Mouse (Mus musculus) T-cell, adult 2 months (primary cell): ENCODE measurements around the gene Dirc2.

Experiments used
- DNase-seq: peaks from one replicate; pipeline ENCODE4 v3.0.0; 2022; ENCODE audit warnings: low spot score

The Dirc2 gene

DNA sequence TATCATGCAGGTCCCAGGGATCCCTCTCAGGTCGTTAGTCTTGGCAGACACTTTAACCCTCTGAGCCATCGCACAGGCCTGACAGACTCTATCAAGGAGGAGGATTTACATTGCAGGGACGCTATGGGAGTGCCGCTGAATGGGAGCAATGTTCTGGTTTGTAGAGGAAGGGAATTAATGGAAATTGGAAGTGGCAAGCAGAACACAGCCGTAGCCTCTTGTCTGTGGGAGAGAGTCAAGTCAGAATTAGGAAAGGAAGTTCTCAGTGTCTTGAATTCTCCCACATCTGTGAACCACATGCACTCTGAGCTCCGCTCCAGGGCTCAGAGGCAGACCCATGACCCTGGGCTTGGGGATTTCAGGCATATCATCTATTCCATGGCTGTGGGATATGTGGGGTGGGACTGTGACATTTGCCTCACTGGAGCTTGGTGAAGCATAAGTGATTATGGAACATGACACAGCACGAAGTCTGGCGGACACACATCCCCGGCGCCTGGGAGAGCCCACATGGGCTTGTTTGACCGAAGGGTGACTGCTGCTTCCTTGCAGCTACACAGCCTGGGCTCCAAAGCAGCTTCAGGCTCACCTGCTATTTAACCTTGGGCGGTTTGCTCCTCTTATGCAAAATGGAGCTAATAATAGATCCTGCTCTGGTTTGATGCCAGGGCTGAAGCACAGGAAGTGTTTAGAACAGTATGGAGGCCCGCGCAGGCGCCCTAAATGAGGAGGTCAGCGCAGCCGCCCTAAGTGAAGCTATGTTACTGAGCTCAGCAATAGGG lies 87.6 kb downstream of the Dirc2 start:
- no peak for DNase-seq

DNA sequence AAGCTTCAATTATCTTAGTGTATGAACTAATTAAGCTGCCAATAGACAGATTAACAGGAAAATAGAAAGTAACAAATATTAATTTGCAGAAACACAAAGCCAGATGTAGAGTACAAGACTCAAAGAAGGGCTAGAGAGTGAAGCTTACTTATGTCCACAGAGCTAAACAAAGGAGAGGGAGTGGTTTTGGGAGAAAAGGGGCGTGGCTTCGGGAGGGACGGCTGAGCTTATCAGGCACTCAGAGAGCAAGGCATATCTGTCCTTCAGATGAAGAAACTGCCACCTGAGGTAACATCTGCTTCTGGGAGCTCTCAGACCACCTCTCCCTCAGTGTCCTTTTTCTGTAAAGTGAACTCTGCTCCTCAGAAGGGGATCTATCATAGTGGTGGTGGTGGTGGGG lies 90.7 kb downstream of the Dirc2 start:
- no peak for DNase-seq

DNA sequence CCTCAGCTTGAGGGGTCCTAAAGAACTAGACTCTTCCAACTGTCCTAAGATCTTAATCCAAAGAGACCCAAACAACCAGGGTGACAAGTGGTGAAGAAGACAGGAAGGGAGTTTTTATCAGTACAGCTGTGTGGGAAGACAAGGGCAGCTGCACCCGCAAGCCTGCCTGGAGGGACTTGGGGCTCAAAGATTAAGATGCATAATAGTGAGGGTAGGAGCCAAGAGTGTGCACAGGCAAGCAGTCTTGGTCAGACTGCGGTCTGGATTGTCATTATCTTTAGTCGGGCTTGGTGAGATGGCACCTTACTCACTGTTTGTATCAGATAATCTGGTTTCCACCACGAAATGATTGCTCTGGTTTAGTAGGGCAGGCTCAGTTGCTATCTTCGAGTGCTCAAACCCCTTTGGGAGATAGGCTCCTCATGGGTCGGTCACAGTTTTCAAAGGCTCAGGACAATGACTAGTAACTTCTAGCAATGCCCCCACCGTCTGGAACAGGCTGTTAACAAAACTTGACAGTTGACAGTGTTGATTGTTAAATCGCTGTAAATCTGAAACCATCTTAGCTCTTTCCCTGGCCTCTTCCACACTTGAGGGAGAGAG lies 91.5 kb downstream of the Dirc2 start:
- DNase-seq: no peak

DNA sequence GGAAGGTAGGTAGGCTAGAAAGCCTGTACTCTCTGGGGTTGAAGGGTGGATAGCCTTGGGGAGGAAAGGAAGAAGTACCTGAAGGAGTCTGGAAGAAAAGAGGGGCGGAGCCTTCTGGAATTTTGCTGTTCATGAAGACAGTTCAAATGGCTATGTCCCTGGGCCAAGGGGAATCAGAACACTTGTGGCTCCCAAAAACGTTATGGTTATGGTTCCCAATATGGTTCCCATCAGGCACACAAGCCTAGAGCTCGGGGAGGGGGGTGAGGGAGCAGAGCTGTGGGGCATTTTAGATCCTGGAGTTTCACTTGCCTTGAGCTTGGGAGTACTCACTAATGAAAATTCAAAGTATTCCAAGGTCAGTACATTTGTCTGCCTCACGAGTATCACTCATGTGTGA lies 104.3 kb downstream of the Dirc2 start:
- DNase-seq: no peak

DNA sequence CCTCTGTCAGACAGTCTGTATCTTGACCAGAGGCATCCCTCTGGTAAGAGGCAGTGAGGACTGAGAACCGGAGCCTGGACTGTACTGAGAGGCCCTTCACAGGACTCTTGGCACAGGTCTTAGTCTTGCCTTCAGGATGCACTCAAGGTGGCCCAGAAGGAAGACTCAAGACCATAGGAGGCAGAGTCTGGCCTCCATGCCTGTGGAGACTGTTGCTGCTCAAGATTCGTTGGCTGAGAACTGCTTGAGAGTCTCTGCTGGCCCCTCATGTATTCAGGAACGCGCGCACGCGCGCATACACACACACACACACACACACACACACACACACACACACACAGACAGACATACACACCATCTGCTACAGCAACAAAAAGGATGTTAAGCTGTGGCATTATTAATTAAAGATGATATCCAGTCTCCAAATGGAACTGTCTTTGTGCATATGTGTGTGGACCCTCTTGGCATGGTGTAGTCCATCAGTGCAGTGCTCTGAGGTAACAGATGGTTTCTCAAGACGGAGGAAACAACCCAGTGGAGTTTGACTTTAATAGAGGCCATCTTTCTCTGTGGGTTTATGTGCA lies 105.2 kb downstream of the Dirc2 start:
- DNase-seq: no peak

DNA sequence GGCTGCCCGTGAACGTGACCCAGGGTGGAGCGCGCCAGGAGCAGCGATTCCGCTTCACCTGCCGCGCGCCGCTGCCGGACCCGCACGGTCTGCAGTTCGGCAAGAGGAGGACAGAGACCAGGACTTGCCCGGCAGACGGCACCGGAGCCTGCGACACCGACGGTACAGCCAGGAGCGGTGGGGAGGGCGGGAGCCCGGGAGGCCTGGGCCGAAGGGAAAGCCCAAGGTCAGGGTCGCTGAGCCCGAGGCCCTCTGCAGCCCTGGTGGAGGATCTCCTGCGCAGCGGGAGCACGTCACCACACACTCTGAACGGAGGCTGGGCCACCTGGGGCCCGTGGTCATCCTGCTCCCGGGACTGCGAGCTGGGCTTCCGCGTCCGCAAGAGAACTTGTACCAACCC lies 108.9 kb downstream of the Dirc2 start:
- no peak for DNase-seq

DNA sequence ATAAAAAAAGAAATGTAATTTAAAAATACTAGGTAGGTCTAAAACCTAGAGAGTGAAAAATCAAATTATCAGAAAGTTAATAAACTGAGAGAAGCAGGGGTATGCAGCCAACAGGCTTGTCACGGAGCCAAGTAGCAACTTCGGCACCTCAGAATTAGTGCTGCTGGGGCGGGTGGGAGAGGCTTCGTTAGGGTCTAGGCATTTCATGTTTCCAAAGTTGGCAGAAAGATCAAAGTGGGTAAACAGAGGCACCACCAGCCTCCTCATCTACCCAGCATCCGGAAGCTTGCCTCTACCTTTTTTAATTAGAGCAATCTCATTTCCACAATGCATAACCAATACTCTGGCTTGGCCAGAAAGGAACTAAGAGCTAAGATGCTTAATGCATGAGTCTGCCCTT lies 115.2 kb downstream of the Dirc2 start:
- DNase-seq: no peak

DNA sequence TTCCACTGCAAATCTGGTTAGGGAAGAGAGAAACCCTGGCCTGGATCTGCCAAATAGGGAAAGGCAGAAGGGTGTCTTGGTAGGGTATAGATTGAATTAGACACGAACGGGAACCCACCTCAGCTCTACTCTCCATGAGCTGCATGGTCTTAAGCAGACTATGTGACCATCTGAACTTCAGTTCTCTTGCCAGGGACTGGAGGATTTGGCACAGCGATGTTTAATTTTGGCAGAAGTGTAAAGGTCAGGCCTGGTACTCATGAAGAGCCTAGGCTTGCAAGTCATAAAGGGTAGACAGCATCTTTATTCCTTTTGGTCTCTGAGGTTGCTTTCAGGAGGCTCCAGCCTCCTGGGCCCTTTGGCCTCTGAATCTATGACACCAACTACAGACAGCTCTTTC lies 116.5 kb downstream of the Dirc2 start:
- DNase-seq: no peak

DNA sequence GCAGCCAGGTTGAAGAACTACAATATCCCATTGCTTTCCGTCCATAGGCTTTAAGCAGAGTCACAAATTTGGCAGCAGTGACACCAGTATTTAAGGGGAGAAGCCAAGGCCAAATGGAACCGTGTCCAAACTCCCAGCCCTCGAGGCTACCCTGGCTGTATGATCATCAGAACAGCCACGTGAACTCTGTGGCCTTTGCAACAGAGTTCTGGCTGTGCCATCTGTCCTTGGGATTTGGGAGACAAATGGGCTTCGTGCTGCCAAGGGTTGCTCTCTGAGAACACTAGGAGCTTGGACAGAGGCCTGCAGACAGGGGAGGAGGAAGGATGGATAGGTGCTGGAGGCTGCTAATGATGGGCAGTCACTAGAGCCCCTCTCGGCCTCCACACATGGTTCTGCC lies 117.0 kb downstream of the Dirc2 start:
- no peak for DNase-seq

DNA sequence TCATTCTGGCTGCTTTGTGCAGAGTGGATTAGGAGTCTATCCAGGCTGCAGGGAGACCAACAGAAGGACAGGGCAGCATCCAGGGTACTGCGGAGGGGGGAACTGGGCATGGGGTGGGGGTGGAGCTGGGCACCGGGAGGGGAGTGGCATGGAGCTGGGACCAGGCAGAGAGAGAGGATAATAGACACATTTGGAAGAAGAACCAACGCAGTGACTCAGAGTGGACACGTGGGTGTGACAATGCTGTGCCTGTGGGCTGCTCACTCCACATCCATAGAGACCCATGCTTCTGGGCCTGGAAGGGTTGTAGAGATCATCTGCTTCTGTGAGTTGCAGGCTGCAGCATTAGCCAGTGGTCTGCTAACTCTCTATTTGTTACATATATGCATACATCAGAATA lies 120.3 kb downstream of the Dirc2 start:
- no peak for DNase-seq
